16 mouse cellular contexts compared by ENCODE assay signal in the genomic region with DNA sequence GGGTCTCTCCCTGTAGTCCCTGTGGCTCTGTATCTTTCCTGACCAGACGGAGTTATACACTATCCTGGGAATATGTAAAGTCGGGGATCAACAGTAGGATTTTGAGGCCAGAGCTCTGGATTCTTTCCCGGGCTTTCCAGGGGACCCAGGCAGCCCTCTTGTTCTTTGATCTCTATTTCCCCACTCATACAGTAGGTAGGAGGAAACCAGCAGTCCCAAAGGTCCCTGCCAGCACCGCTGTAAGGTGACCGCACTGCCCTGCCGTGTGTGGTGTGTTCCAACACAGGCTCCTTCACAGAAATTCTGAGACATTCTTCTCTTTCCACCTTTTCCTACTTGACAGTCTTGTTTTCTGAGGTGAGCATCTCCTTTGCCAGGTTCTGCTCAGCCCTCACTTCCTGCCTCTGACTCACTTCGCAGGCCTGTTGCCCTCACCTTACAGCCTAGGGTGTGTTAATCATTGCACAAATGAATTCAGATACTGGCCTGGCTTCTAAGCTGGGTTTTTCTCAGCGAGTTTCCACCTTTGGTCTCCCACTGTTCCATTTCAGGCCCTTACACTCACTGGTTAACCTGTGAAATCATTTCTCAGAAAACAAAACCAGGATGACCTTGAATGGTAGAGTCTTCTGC. TPM values are rescaled to one million over a fixed set of nuclear protein-coding genes. Genes with fewer than 3 reads are reported as not detected.
A peak's percentile ranks its signal among the peaks of the same experiment; 100 is the strongest.
DNase-seq lines count a peak whose midpoint lies in the region; ATAC-seq and TF ChIP-seq lines count a peak whose summit lies in the region.
"Had no signal": no experiment of that assay in that cellular context is flagged by ENCODE, and none has a peak within 500 bp of the region (broad histone marks: within the 10 kb centered on the region; RNA-seq: fewer than 3 reads in every experiment).

No protein-coding gene starts in this region.

- H3K4me1 ChIP-seq in liver, embryonic 16.5 days (ENCODE audit: control insufficient read depth, low read depth, low read length) = no peaks in the 10 kb centered on the region
- no peaks in the 10 kb centered on the region for H3K4me1 ChIP-seq in hindbrain, embryonic 12.5 days

- no peak overlapping the region for H3K4me2 ChIP-seq in liver, embryonic 16.5 days (ENCODE audit: low read depth, low read length)
- H3K4me2 ChIP-seq in hindbrain, embryonic 12.5 days (replicated peaks) = no peak overlapping the region
- H3K4me2 ChIP-seq: lung, embryonic 15.5 days had no signal

- H3K9me3 ChIP-seq in liver, embryonic 16.5 days (replicated peaks; ENCODE audit: control insufficient read depth, low read length) = no peaks in the 10 kb centered on the region
- H3K9me3 ChIP-seq in hindbrain, embryonic 12.5 days (replicated peaks) = no peaks in the 10 kb centered on the region
- H3K9me3 ChIP-seq: embryonic facial prominence, embryonic 10.5 days; limb, embryonic 10.5 days; lung, embryonic 15.5 days had no signal

- H3K4me3 ChIP-seq in liver, embryonic 16.5 days (ENCODE audit: low read depth, low read length) = no peak overlapping the region
- H3K4me3 ChIP-seq in hindbrain, embryonic 12.5 days = no peak overlapping the region
- H3K4me3 ChIP-seq: embryonic facial prominence, embryonic 10.5 days; limb, embryonic 10.5 days; lung, embryonic 15.5 days had no signal

- no peaks in the 10 kb centered on the region for H3K36me3 ChIP-seq in liver, embryonic 16.5 days (ENCODE audit: control insufficient read depth, insufficient read depth)
- no peaks in the 10 kb centered on the region for H3K36me3 ChIP-seq in hindbrain, embryonic 12.5 days
- H3K36me3 ChIP-seq: embryonic facial prominence, embryonic 10.5 days; limb, embryonic 10.5 days; lung, embryonic 15.5 days had no signal

- no peak for TF ChIP-seq CTCF in Patski (IDR thresholded peaks at IDR 0.05)

- ATAC-seq in Patski = peak; percentile 67
- peak; percentile 50; the same call in 1 of the 2 replicates for ATAC-seq in liver, embryonic 16.5 days (ENCODE audit: low read depth)
- no peak for ATAC-seq in hindbrain, embryonic 12.5 days (ENCODE audit: low FRiP score)
- ATAC-seq: hindbrain, postnatal 0 days had no signal

- WGBS in liver, embryonic 16.5 days (ENCODE audit: insufficient replicate concordance) = 37% methylated on average over 8 of the region's 8 CpGs
- WGBS in hindbrain, embryonic 12.5 days = 52% methylated on average over 8 of the region's 8 CpGs

- no peak overlapping the region for H3K27ac ChIP-seq in liver, embryonic 16.5 days (ENCODE audit: low read length)
- H3K27ac ChIP-seq in hindbrain, embryonic 12.5 days = no peak overlapping the region
- H3K27ac ChIP-seq: embryonic facial prominence, embryonic 10.5 days; hindbrain, postnatal 0 days; limb, embryonic 10.5 days; lung, embryonic 15.5 days had no signal

- in situ Hi-C loops in Patski (cut with MboI; ENCODE audit: low pct_unique_long_range_greater_than_20kb) = no loop called here

- CTCF ChIA-PET in Patski (lab: Charles Lee) = no interaction called here

- no peak overlapping the region for H3K9ac ChIP-seq in liver, embryonic 16.5 days (ENCODE audit: low read depth, low read length)
- H3K9ac ChIP-seq in hindbrain, embryonic 12.5 days = no peak overlapping the region
- H3K9ac ChIP-seq: lung, embryonic 15.5 days had no signal

- POLR2A ChIA-PET in Patski (lab: Charles Lee) = no interaction called here

- no peak for DNase-seq in Patski (ENCODE audit: low read depth, low spot score)
- DNase-seq in induced T-regulatory cell, adult 2 months (ENCODE audit: low read depth) = peak; percentile 12
- peak; percentile 91 for DNase-seq in kidney, adult 9 months
- no peak for DNase-seq in right cerebral cortex, postnatal 25 days
- DNase-seq in adrenal gland, adult 8-10 months = no peak
- DNase-seq: adrenal gland, adult 2 months; cerebellum, postnatal 10 days; heart, adult 18-20 months; heart, postnatal 10 days; thymus, postnatal 14 days had no signal

- H3K27me3 ChIP-seq in Patski = no peaks in the 10 kb centered on the region
- H3K27me3 ChIP-seq in liver, embryonic 16.5 days (ENCODE audit: control insufficient read depth, insufficient read depth, low read depth, low read length) = no peaks in the 10 kb centered on the region; the same call in 1 of the 2 replicates
- H3K27me3 ChIP-seq in hindbrain, embryonic 12.5 days = peaks cover 27% of the 10 kb centered on the region

RNA-seq across cellular contexts. Expression of a gene that starts 53.0 kb away (rescaled TPM):
- polyA plus RNA-seq in Patski (2021) = 71.9 TPM
- 1.4 and 1.5 TPM in 2 replicates for polyA plus RNA-seq in liver, embryonic 16.5 days (2015; fragmentation: Nextera tagmentation; extraction: Ambion mirVana)
- 100 to 1,000 TPM in 2 of 4 experiments, 10 to 100 TPM in 2; 39.5 to 104 (median 79.0) TPM for total RNA-seq in adrenal gland, adult 8-10 months (2022)
- polyA plus RNA-seq in hindbrain, embryonic 12.5 days (2016; fragmentation: Nextera tagmentation; extraction: Ambion mirVana) = 10.0 and 10.1 TPM in 2 replicates

Comparison
In these comparisons a context has a peak if more than half of its experiments do, and no peak if none do; other contexts are left out.
1. DNase-seq: peak in induced T-regulatory cell, adult 2 months (single experiment) and kidney, adult 9 months (single experiment); none in Patski (single experiment), right cerebral cortex, postnatal 25 days (single experiment) and adrenal gland, adult 8-10 months (single experiment).